Mouse (Mus musculus): ENCODE results near the gene Gm17581.

DNA sequence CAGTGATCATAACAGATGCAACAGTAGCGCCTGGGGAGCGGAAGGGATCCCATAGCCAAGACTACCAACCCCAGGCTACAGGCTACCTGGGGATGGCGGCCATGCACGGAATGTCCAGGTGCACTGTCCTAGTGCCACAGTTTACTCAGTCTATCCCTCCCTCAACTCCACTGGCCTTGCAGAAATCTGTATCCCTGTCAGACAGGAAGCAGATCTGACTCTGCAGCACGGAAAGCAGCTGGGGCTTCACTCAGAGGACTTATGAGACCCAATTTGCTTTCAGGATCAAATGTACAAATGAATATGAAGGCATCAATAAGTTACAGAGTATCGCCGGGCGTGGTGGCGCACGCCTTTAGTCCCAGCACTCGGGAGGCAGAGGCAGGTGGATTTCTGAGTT, 47.9 kb downstream of the Gm17581 start:
- TF ChIP-seq EP300 (IDR thresholded peaks at IDR 0.05; ENCODE audit: low read depth), result no peak
- TF ChIP-seq CTCF (IDR thresholded peaks at IDR 0.05; ENCODE audit: low read depth), result no peak

Measured in heart, postnatal 0 days (tissue).